Mouse (Mus musculus) hindbrain, embryonic 11.5 days (tissue): ENCODE measurements around the gene Rnf130. TPM values are rescaled to one million over a fixed set of nuclear protein-coding genes. Genes with fewer than 3 reads are reported as not detected.

Source experiments
- ATAC-seq: fragments of 200-750 bp; cut with Nextera tagmentation; 2 replicates; pipeline ENCODE4 v1.8.0; 2017; ENCODE audit warnings: mild to moderate bottlenecking, moderate TSS enrichment, moderate library complexity; ENCODE audit not compliant: low FRiP score
- DNase-seq: peaks from one replicate; pipeline ENCODE4 v3.0.0-alpha.2; 2015; ENCODE audit warnings: low spot score
- H3K27ac ChIP-seq: fragments of 300-500 bp; sonication (generic); 2 replicates; pipeline ENCODE4 v1.5.1; 2014; ENCODE audit warnings: mild to moderate bottlenecking, low read depth, low read length
- H3K27me3 ChIP-seq: fragments of 300-500 bp; sonication (generic); 2 replicates; pipeline ENCODE4 v1.6.1; 2014; ENCODE audit warnings: mild to moderate bottlenecking, low read length, moderate library complexity, mixed read lengths; ENCODE audit not compliant: control insufficient read depth, insufficient read depth
- H3K36me3 ChIP-seq: fragments of 300-500 bp; sonication (generic); 2 replicates; pipeline ENCODE4 v1.6.1; 2014; ENCODE audit warnings: mild to moderate bottlenecking, low read length, moderate library complexity, mixed read lengths; ENCODE audit not compliant: control insufficient read depth, insufficient read depth
- H3K4me1 ChIP-seq: fragments of 300-500 bp; sonication (generic); replicated peaks from 2 replicates; pipeline ENCODE4 v1.6.1; 2014; ENCODE audit warnings: low read length, mixed read lengths; ENCODE audit not compliant: control insufficient read depth, insufficient read depth
- H3K4me2 ChIP-seq: fragments of 300-500 bp; sonication (generic); replicated peaks from 2 replicates; pipeline ENCODE4 v1.6.1; 2014; ENCODE audit warnings: mild to moderate bottlenecking, low read depth, low read length
- H3K4me3 ChIP-seq: fragments of 300-500 bp; sonication (generic); 2 replicates; pipeline ENCODE4 v1.5.1; 2014; ENCODE audit warnings: low read depth, low read length
- H3K9ac ChIP-seq: fragments of 300-500 bp; sonication (generic); 2 replicates; pipeline ENCODE4 v1.6.1; 2014; ENCODE audit warnings: low read depth, low read length
- H3K9me3 ChIP-seq: fragments of 300-500 bp; sonication (generic); 2 replicates; pipeline ENCODE4 v1.6.1; 2016; ENCODE audit warnings: low read length; ENCODE audit not compliant: control insufficient read depth
- WGBS: fragments of 180-500 bp; shearing (Covaris S2); extraction: QIAGEN DNeasy Blood & Tissue Kit; methylation state at CpG from one replicate; pipeline ENCODE4 v1.1.7; 2014; 5-methylcytosine and 5-hydroxymethylcytosine counted together
- polyA plus RNA-seq: library from polyadenylated mRNA; unstranded; fragments of >200 nt; fragmentation: Nextera tagmentation; extraction: Ambion mirVana; gene quantifications from 2 replicates; pipeline ENCODE4 v1.2.1, GENCODE M21; 2014

Rnf130 gene
- polyA plus RNA-seq, 1 experiment from 2014 or later: 81.0 TPM

DNA sequence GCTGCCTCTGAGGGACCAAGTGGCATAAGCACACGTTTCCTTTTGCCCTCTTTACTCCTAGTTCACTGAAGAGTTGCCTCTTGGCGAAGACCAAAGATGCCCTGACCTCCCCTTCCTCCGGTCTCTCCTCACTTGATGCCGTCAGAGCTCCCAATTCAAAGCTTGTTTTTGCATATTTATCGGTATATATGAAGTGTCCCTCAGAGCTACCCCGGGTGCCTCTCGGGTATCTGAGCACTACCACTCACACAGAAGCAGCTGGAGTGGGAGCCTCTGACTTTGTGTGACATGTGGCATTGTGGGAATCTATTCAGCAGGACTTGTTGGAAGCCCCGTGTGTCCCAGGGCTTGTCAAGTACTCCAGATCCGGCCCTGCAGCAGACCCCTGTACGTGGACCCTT, 106.7 kb downstream of the Rnf130 start:
- Histone ChIP-seq H3K9me3 (no peaks in the 10 kb centered on the region), H3K9ac (peak overlapping the region; percentile 97), H3K4me2 (peak overlapping the region; percentile 82), H3K4me1 (no peaks in the 10 kb centered on the region), H3K36me3 (no peaks in the 10 kb centered on the region), H3K27me3 (no peaks in the 10 kb centered on the region), H3K27ac (peak overlapping the region; percentile 90; the same call in 1 of the 2 replicates), H3K4me3 (peak overlapping the region; percentile 84)
- no peak for DNase-seq
- ATAC-seq: peak; percentile 26
- 22% methylated on average over 10 of the region's 10 CpGs for WGBS

DNA sequence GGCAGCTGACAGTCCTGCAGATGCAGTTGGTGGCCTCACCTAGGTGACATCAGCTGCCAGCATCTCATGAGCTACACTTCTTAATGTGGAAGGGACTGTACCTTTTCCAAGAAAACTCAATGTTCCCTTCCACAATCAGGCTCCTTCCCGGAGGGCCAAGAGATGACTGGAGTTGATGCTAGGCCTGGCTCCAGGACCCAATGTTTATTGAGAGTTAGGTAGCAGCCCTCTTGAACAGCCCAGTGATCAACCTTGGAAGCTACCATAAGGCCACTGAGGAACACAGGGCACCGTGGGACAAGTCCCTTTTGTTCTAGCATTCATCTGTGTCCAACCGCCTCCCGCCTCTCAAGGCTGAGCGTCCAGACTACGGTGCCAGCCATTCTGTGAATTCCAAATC, 107.1 kb downstream of the Rnf130 start:
- Histone ChIP-seq H3K4me3 (peak overlapping the region; percentile 84), H3K4me2 (peak overlapping the region; percentile 82), H3K36me3 (no peaks in the 10 kb centered on the region), H3K9me3 (no peaks in the 10 kb centered on the region), H3K9ac (peak overlapping the region; percentile 97; the same call in 1 of the 2 replicates), H3K4me1 (no peaks in the 10 kb centered on the region), H3K27ac (no peak overlapping the region), H3K27me3 (no peaks in the 10 kb centered on the region)
- ATAC-seq: no peak
- no peak for DNase-seq
- 86% methylated on average over 6 of the region's 6 CpGs for WGBS

DNA sequence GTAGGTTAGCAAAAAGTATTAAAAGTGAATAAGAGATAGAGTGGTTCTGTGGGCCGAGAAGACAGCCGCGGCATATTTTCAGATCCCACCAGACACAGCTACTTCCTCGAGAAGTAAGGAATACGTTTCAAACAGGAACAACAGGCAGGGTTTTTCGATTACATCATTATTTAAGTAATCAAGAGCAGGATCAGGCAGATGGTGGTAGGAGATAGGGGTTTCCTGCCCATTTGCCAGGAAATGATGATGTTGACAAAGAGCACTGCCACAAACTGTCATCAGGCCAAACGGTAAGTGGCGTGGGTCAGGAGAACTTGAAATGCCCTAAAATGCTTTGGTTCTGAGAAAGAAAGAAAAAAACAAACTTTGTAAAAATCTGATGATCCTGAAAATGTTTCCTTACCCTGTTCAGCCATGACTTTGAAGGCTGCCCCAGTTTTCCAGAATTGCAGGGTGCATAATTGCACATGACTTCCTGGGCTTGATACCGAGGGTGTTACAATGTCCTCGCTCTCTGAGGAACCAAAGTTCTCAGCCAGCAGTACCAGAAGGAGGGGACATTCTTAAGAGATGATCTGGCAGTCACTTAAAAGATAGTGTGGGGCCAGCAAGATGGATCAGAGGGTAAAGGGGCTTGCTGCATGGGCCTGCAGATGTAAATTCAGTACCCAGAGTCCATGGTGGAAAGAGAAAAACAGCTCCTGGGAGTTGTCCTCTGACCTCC, 109.2 kb downstream of the Rnf130 start:
- Histone ChIP-seq H3K27me3 (no peaks in the 10 kb centered on the region), H3K4me3 (no peak overlapping the region), H3K4me2 (no peak overlapping the region), H3K9ac (no peak overlapping the region), H3K9me3 (no peaks in the 10 kb centered on the region), H3K27ac (no peak overlapping the region), H3K36me3 (no peaks in the 10 kb centered on the region), H3K4me1 (no peaks in the 10 kb centered on the region)
- no peak for DNase-seq
- ATAC-seq: no peak
- 86% methylated on average over 10 of the region's 10 CpGs for WGBS

DNA sequence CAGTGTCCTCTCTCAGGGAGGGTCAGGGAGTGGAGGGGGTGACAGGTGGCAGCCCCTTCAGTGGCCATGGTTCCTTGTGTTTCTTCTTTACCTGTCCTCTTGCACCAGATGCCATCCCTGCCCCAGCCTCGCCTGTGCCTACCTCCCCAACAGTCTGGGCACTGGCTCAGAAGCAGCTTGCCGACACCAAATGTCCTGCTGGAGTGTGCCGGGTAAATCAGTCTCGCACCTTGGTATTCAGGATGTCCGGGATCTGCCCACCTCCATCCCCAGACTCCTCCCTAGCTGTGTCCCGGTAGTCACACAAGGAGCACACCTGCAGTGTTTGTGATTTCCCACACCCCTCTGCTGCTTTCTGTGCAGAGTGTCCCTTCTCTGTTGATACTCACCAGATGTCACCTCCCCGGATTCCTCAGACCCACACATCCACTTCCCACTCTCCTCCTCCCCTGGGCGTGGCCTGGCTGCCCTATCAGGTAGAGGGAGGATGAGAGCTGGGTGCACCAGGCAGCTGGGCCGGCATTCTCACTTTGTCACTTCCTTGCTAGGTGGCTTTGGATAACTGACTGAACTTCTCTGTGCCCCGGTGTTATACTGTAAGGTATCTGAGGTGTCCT, 113.2 kb downstream of the Rnf130 start:
- no peaks in the 10 kb centered on the region for H3K27me3 ChIP-seq
- DNase-seq (no peak), ATAC-seq (no peak)
- 73% methylated on average over 10 of the region's 10 CpGs for WGBS
- H3K36me3 ChIP-seq: peaks cover 3% of the 10 kb centered on the region; the same call in 1 of the 2 replicates
- H3K9ac ChIP-seq: no peak overlapping the region
- no peak overlapping the region for H3K4me2 ChIP-seq
- H3K9me3 ChIP-seq: no peaks in the 10 kb centered on the region
- H3K27ac ChIP-seq: no peak overlapping the region
- no peak overlapping the region for H3K4me3 ChIP-seq
- H3K4me1 ChIP-seq: no peaks in the 10 kb centered on the region

DNA sequence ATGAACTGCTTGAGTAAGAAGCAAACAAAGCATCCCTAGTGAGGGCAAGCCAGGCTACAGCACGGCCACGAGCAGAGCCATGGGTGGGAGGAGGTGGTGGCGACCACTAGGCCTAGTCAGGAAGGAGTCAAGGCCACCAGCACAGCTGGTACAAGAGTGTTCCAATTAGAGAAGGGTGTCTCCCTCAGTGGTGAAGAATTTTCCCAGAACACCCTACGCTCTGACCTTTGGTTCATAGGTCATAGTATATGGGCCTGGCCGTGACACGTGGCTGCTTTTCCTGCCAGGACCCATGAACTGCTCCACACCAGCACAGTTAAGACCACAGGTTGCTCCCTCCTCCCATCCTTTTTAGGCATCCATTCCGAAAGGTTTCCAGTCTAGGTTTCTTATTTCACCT, 114.4 kb downstream of the Rnf130 start:
- Histone ChIP-seq H3K4me2 (no peak overlapping the region), H3K27ac (no peak overlapping the region), H3K4me1 (no peaks in the 10 kb centered on the region), H3K9me3 (no peaks in the 10 kb centered on the region), H3K36me3 (peaks cover 3% of the 10 kb centered on the region; the same call in 1 of the 2 replicates), H3K4me3 (no peak overlapping the region), H3K27me3 (no peaks in the 10 kb centered on the region), H3K9ac (no peak overlapping the region)
- no peak for ATAC-seq
- no peak for DNase-seq
- WGBS: 87% methylated on average over 7 of the region's 7 CpGs

DNA sequence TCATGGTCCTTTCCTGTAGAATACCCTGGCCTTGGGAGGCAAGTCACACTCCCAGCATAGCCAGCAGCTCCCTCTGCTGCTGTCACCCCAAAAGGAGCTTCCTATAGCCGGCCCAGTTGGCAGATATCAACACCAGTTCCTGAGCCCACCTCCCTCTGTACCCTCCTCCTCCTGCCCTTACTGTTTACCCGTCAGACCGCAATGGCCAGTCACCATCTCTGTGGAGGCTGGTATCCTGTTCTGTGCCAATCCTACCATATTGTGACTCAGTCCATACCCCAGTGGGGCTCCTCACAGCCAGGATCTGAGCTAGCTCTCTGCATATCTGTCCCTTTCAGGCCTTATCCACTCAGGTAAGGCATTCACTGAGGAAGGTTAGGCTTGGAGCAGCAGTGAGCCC, 120.4 kb downstream of the Rnf130 start:
- no peak for ATAC-seq
- DNase-seq: no peak
- WGBS: 92% methylated on average over 3 of the region's 3 CpGs
- no peaks in the 10 kb centered on the region for H3K27me3 ChIP-seq
- H3K4me2 ChIP-seq: no peak overlapping the region
- no peaks in the 10 kb centered on the region for H3K4me1 ChIP-seq
- H3K9me3 ChIP-seq: no peaks in the 10 kb centered on the region
- H3K27ac ChIP-seq: no peak overlapping the region
- H3K4me3 ChIP-seq: no peak overlapping the region
- peaks cover 19% of the 10 kb centered on the region for H3K36me3 ChIP-seq
- no peak overlapping the region for H3K9ac ChIP-seq

DNA sequence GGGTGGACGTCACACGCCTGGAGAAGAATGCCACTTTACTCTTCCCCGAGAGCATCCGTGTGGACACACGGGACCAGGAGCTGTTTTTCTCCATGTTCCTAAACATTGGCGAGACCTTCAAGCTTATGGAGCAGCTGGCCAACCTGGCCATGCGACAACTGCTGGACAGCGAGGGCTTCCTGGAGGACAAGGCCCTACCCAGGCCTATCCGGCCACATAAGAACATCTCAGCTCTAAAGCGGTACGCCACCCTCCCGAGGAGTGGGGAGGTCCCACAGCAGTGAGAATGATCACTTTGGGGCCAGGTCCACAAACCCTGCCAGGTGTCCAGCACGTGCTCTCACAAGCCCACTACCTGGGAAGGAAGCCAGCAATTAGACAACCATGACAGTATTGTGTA, 121.0 kb downstream of the Rnf130 start:
- ATAC-seq (no peak), DNase-seq (no peak)
- H3K27ac ChIP-seq: no peak overlapping the region
- 93% methylated on average over 13 of the region's 13 CpGs for WGBS
- no peaks in the 10 kb centered on the region for H3K4me1 ChIP-seq
- H3K27me3 ChIP-seq: no peaks in the 10 kb centered on the region
- H3K9me3 ChIP-seq: no peaks in the 10 kb centered on the region
- H3K4me2 ChIP-seq: no peak overlapping the region
- H3K9ac ChIP-seq: no peak overlapping the region
- no peak overlapping the region for H3K4me3 ChIP-seq
- peaks cover 19% of the 10 kb centered on the region for H3K36me3 ChIP-seq

DNA sequence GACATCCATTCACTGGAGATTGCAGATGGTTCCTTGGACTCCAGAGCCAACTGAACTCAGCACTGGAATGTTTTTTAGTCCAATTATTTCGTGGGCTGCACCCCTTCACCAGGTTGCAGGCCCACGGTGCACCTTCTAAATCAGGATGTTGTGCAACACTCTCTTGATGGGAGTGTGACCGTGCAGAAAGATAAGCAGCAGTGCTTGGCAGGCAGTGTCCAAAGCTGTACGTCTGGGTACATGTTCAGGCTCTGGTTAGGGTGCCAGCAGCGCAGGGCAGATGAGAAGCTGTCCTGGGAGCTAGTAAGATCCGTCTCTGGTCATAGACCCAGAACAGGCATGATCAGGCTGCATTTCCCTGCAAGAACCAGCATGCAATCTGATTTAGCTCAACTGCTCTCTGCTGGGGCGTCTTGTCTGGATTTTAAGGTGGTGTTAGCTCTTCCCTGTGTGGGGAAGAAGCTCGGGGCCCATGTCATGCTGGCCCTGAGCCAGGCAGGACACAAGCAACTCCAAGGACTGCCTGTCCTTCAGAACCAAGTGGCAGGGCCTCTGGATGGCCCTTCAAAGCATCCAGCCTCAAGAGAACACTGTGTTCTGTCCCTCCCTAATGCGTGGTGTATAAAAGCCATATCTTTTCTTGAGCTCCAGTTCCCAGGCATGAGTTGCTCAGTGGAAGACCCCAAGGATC, 122.3 kb downstream of the Rnf130 start:
- no peaks in the 10 kb centered on the region for H3K9me3 ChIP-seq
- no peak overlapping the region for H3K9ac ChIP-seq
- no peak for ATAC-seq
- peaks cover 20% of the 10 kb centered on the region for H3K36me3 ChIP-seq
- DNase-seq: no peak
- WGBS: 88% methylated on average over 9 of the region's 9 CpGs
- H3K4me2 ChIP-seq: no peak overlapping the region
- H3K4me1 ChIP-seq: no peaks in the 10 kb centered on the region
- no peak overlapping the region for H3K4me3 ChIP-seq
- H3K27me3 ChIP-seq: no peaks in the 10 kb centered on the region
- H3K27ac ChIP-seq: no peak overlapping the region
